Mouse (Mus musculus) kidney, adult 11 months (tissue): ENCODE data around the gene Wwc2.

Experiments
- DNase-seq: peaks from one replicate; pipeline ENCODE4 v3.0.0; 2022

The Wwc2 gene

DNA sequence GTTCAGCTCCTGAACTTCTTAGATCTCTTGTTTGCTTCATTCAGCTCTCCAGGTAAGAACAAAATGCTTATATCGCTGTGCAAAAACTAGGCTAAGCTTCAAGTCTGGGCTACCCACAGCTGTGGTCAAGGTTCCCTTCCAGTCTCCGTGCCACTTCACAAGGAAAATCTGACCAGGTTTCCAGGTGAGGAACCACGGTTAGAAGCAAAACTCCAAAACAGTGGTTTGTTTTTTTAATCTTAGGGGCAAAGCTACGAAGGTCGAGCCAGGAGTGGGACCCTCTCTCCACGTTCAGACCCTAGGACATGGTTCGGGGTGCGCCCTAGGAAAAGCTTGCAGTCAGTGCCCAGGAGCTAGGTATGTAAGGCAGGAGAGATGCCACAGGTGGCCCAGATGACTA, 1.5 kb downstream of the Wwc2 start:
- DNase-seq = no peak

- DNase-seq = peak; percentile 15
Observed at GRCm38 (mm10) chr8:47988111-47988510, 2.6 kb downstream of the Wwc2 start.

DNA sequence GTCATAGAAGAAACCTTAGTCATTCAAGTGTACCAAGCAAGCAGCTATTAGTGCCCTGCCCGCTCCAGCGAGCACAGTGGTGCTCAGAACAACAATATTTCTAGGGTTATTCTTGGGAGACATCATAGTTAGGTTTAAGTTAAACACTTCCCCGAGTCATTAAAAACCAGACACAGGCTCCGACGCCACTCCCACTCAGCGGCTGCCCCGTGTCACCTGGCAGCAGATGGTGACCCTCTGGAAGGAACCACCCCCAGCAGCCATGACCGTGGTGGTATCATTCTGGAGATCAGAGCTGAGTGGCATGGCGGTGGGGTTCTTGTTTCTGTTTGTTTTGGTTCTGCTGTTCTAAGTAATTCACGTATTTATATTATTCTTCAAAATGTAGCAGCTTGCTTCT, 5.1 kb downstream of the Wwc2 start:
- DNase-seq = peak; percentile 28

DNA sequence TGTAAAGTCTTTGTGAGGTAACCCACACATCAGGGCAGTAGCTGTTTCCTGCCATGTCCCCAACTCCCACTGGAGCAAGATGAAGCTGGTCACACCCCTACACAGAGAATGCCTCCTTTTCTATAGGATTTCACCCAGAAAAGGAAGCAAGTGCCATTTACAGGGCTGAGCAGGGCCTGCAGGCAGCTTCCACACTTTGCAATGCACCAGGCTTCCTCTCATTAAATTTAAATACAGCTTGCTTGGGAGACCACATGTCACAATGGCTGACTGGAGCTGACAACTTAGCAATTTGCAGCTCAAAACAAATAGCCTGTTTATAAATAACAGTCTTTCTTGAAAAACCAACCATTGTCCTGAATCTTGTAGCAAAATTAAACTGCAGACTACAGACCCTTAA, 5.5 kb downstream of the Wwc2 start:
- DNase-seq = no peak

GRCm38 (mm10) chr8:47981075-47981474, 9.6 kb downstream of the Wwc2 start:
- no peak for DNase-seq

- DNase-seq = peak; percentile 62
Observed at GRCm38 (mm10) chr8:47979876-47980275, 10.8 kb downstream of the Wwc2 start.

GRCm38 (mm10) chr8:47978755-47979154, 12.0 kb downstream of the Wwc2 start:
- DNase-seq = no peak

DNA sequence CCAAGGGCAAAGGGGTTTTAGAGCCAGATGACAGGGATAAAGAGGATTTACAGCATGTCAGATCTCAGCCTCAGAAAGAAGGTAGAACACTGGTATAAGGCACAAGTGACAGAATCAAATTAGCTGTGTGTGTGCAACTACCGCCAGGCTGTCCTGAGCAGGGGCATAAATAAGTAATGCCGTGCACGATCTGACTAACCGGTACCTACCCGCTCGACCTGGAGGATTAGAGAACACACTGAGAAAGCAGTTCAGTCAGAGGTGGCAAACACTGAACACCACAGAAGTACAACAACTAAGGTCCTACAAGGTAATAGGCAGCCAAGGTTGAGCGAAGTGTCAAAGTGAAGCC, 15.8 kb downstream of the Wwc2 start:
- DNase-seq = no peak

- peak; percentile 91 for DNase-seq
Observed at GRCm38 (mm10) chr8:47974138-47974962, 16.4 kb downstream of the Wwc2 start.

DNA sequence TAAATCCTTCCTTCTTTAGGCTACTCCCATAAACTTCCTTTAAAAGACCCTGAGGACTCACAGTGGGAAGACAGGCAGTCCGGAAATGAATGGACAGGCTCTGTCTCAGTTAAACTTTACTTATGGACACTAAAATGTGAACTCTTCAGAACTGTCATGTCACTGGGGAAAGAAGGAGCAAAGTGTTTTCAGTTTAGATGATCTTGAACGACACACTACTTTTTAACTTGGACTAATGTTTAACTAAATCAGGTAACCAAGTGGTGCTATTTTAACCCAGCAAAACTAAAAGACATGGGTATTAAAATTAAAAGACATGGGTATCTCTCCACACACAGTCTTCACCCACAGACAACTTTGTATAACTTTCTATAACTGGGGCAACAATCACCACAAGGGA, 19.6 kb downstream of the Wwc2 start:
- no peak for DNase-seq

DNA sequence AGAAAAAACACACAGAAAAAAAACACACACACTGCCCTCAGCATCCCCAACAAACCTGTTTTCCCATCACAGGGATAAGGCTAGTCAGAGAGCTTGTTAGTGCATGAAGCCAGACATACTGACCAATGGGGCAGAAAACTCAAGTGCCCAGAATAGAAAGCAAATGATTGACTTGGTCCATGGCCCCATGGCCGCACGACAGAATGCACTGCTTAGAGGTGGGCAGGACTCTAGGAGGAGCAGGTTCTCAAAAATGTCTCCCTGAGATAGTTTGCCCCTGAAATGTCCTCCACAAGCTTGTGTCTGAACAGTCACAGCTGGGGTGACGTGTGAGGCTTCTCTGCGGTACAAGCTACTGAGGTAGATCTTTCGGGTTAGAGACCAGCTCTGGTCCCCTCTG, 20.1 kb downstream of the Wwc2 start:
- DNase-seq = peak; percentile 92

- peak; percentile 81 for DNase-seq
Observed at GRCm38 (mm10) chr8:47967045-47967920, 23.4 kb downstream of the Wwc2 start.

GRCm38 (mm10) chr8:47962484-47962883, 28.2 kb downstream of the Wwc2 start:
- DNase-seq = no peak

- DNase-seq = no peak
Observed at GRCm38 (mm10) chr8:47962005-47962404, 28.7 kb downstream of the Wwc2 start.

GRCm38 (mm10) chr8:47957560-47957959, 33.2 kb downstream of the Wwc2 start:
- DNase-seq = no peak

- DNase-seq = no peak
Observed at GRCm38 (mm10) chr8:47951380-47951932, 39.3 kb downstream of the Wwc2 start.

GRCm38 (mm10) chr8:47948836-47949235, 41.9 kb downstream of the Wwc2 start:
- DNase-seq = no peak

GRCm38 (mm10) chr8:47947672-47948618, 42.8 kb downstream of the Wwc2 start:
- DNase-seq = no peak

GRCm38 (mm10) chr8:47943049-47943448, 47.7 kb downstream of the Wwc2 start:
- peak; percentile 54 for DNase-seq

DNA sequence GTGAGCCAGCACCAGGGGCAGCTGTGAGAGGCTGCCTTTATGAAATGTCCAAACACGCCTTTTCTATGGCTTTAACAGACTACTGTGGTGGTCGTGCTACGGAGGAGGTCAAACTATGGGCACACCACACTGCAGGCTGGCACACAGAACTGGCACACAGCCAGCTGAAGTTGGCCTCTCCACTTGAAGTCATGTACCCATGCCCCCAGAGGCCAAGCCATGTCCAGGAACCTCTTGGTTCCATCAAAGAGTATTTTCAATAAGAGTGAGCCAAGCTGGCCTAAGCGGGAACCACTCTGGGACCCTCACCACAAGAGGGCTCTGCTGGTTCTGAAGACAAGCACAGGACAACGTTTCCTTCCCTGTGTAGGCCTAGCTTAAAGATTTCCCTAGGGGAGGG, 49.7 kb downstream of the Wwc2 start:
- peak; percentile 54 for DNase-seq

DNA sequence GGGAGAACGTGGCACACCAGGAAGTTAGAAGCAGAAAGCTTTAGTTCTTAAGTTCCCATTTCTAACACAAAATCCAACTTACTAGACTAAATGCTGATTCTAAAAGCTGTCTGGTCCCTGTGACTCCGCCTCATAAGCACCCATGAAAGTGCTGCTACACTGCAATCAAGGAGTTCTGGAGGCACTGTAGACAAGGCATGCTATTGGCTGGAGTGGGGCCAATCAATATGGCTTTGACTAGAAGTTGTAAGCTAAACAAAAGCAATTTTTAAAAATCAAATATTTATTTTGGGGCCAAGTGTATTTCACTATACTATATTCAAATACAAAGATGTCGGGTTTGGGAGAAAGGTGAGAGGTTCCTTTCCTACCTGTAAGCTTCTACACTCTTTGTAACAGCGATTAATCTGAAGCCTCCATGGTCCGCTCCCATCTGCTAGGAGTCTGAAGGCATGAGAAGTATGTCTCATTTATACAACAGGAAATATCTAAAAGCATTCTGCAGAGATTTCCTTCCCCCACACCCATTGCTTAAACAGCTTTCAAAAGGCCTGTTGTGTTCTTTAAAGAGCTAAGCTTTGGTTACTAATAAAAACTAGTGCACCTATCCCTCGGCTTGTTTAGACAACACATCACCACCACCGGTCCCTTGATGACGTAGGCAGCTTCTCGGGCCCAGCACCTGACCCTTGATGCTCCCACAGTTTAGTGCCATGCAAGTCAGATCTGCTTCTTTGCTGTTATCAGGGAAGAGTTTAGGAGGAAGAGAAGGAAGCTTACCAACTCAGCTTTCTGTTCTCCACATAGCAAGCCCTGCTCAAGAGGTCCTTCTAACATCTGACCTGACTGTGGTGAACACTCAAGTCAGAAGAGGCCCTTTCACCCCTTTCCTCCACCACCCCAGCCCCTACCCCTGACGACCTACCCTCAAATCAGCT, 50.5 kb downstream of the Wwc2 start:
- DNase-seq = no peak
